Mouse (Mus musculus) brain, embryonic 14.5 days (tissue): ENCODE data around the gene Bach1.

Experiments
- CTCF ChIP-seq: fragments of 200-500 bp; IDR thresholded peaks from 2 replicates; pipeline ENCODE4 v1.5.1; 2012; ENCODE audit warnings: inconsistent platforms, mild to moderate bottlenecking, moderate library complexity, borderline replicate concordance; ENCODE audit not compliant: insufficient read depth, insufficient read length; ENCODE audit errors: extremely low read depth
- POLR2A ChIP-seq: fragments of 200-500 bp; IDR thresholded peaks from 2 replicates; pipeline ENCODE4 v1.6.1; 2012; ENCODE audit warnings: mild to moderate bottlenecking, inconsistent platforms, borderline replicate concordance; ENCODE audit not compliant: poor library complexity, insufficient read depth, insufficient read length, severe bottlenecking; ENCODE audit errors: extremely low read depth

- TF ChIP-seq POLR2A (no peak), CTCF (no peak)
These were observed 36.2 kb downstream of the Bach1 start for GRCm38 (mm10) chr16:87734868-87735381.
